Comparison of ENCODE assay signal across 8 mouse cellular contexts in genomic region chr5:112864719-112865367, GRCm38 (mm10). TPM values are rescaled to one million over a fixed set of nuclear protein-coding genes. Genes with fewer than 3 reads are reported as not detected.
DNase-seq lines count a peak whose midpoint lies in the region.

No protein-coding gene starts in this region.

- intact Hi-C loops in heart, postnatal 25 days (cut with DNase I), result loop anchor here (10.0 kb wide), 1 partner anchor 390 kb away; no protein-coding TSS in a partner anchor

- peak; percentile 89 for DNase-seq in heart, adult 11 months
- no peak for DNase-seq in heart, postnatal 25 days (ENCODE audit: low spot score)
- peak; percentile 75 for DNase-seq in right cerebral cortex, postnatal 4 days
- no peak for DNase-seq in right cerebral cortex, adult 18-20 months
- peak; percentile 52 to 64 for DNase-seq in cerebellum, postnatal 36 days
- peak; percentile 53 to 81 for DNase-seq in layer of hippocampus, postnatal 25 days (ENCODE audit: extremely low spot score in 1 of 2, low spot score in 1 of 2)
- peak; percentile 65 for DNase-seq in retina, postnatal 1 day
- DNase-seq in urinary bladder, adult 2 months (ENCODE audit: low spot score), result no peak

RNA-seq across cellular contexts. Expression of gene Myo18b, which starts 31.3 kb away (rescaled TPM):
- total RNA-seq in heart, postnatal 25 days (2021), result 100 to 1,000 TPM; 253 to 259 TPM
- 1 to 10 TPM; 1.0 to 1.7 TPM for total RNA-seq in layer of hippocampus, postnatal 25 days (2021)
- polyA plus RNA-seq in urinary bladder, adult 2 months (2012; rRNA removed), result 2.9 and 3.3 TPM in 2 replicates

Comparison
In these comparisons a context has a peak if more than half of its experiments do, and no peak if none do; other contexts are left out.
1. DNase-seq: peak in heart, adult 11 months (single experiment), right cerebral cortex, postnatal 4 days (single experiment), cerebellum, postnatal 36 days (2 of 2), layer of hippocampus, postnatal 25 days (2 of 2) and retina, postnatal 1 day (single experiment); none in heart, postnatal 25 days (single experiment), right cerebral cortex, adult 18-20 months (single experiment) and urinary bladder, adult 2 months (single experiment).
2. RNA of gene Myo18b, which starts 31.3 kb away (total RNA-seq): 253 to 259 TPM in heart, postnatal 25 days; 1.0 to 1.7 TPM in layer of hippocampus, postnatal 25 days; every median in the first group is over 10 times any median in the second.